Mouse (Mus musculus): ENCODE results near the gene Zfp113. TPM values are rescaled to one million over a fixed set of nuclear protein-coding genes. Genes with fewer than 3 reads are reported as not detected.
A peak's percentile ranks its signal among the peaks of the same experiment; 100 is the strongest.

Zfp113 gene
- polyA plus RNA-seq, 1 experiment, result 13.2 TPM

DNA sequence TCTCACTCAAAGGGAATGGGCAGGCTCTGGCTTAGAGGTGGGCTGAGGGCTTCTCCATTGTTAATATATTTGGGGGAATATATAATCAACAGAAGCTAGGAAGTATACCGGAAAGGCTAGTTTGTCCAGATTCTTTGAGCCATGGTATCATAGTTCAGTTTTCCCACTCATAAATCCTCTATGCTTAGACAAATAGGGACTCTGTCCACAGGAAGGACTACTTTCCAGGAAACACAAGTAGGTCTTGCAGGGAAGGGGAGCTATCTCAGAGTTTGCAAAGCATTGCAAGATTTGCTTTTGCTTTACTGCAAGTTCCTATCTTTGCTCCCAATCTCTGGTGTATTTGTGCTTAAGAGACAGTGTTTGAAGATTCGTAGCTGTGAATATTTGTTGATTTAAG is 50.6 kb downstream of the Zfp113 start:
- H3K27ac ChIP-seq (ENCODE audit: insufficient read depth, low read length), result no peak overlapping the region
- TF ChIP-seq CTCF (IDR thresholded peaks at IDR 0.05; ENCODE audit: borderline replicate concordance, insufficient read depth, low read length) (no peak), POLR2A (IDR thresholded peaks at IDR 0.05; ENCODE audit: low read depth, low read length) (no peak)
- H3K4me3 ChIP-seq (ENCODE audit: insufficient read depth, low read length), result no peak overlapping the region
- H3K4me1 ChIP-seq (ENCODE audit: control insufficient read depth, insufficient read depth, low read length), result no peaks in the 10 kb centered on the region

DNA sequence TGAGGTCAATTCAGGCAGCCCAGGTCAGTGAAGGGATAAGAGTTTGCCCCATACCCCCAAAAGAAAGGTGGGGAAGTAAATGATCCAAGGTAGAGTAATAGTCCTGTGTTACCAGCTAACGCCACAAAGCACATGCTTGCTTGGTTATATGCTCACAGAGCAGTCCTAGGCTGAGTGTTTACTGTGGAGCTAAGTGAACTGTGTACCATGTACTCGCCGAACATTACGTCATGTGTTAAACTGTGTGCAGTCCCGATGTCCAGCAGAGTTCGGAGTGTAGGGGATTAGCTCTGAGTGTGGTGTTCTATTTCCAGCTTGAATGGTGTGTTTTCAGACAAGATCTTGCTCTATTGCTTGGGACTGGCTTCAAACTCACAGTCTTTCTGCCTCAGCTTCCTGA is 61.1 kb downstream of the Zfp113 start:
- no peak overlapping the region for H3K27ac ChIP-seq (ENCODE audit: insufficient read depth, low read length)
- TF ChIP-seq POLR2A (IDR thresholded peaks at IDR 0.05; ENCODE audit: low read depth, low read length) (no peak), CTCF (IDR thresholded peaks at IDR 0.05; ENCODE audit: borderline replicate concordance, insufficient read depth, low read length) (no peak)

DNA sequence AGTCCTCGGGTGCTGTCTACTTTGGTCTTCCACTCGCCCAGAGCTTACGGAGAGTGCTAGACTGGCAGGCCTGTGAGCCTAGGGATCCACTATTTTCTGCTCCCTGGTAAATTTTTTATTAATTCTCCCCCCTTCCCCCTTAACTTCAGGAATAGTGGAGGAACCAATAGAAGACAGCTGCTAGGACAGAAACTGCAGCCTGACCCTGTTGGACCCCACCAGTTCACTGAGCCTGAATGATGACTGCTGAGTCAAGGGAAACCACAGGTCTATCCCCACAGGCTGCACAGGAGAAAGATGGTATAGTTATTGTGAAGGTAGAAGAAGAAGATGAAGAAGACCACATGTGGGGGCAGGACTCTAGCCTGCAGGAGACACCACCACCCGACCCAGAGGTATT is 62.8 kb downstream of the Zfp113 start:
- no peak overlapping the region for H3K4me3 ChIP-seq (ENCODE audit: insufficient read depth, low read length)
- no peaks in the 10 kb centered on the region for H3K4me1 ChIP-seq (ENCODE audit: control insufficient read depth, insufficient read depth, low read length)
- H3K27ac ChIP-seq (ENCODE audit: insufficient read depth, low read length), result no peak overlapping the region
- TF ChIP-seq POLR2A (IDR thresholded peaks at IDR 0.05; ENCODE audit: low read depth, low read length), result no peak
- TF ChIP-seq CTCF (IDR thresholded peaks at IDR 0.05; ENCODE audit: borderline replicate concordance, insufficient read depth, low read length), result no peak

More for the DNA sequence above, 61.1 kb downstream of the Zfp113 start:
- Histone ChIP-seq H3K4me3 (ENCODE audit: insufficient read depth, low read length) (no peak overlapping the region), H3K4me1 (ENCODE audit: control insufficient read depth, insufficient read depth, low read length) (no peaks in the 10 kb centered on the region)

DNA sequence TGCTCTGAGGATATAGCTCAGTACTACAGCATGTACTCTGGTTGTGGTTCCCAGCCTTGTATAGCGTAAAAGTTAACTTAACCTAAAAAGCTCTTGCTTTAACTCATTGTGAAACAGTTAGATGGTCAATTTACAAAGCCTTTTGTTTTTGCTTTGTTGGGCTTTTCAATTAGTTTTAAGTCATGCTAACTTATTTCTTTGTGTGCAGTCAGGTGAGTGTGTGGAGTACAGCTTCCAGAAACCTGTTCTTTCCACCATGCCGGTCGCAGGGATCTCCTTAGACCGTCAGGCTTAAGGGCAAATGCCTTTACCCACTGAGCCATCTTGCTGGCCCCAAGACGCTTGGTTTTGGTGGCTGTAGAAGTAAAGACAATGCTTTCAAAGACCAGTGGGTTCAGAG is 64.8 kb downstream of the Zfp113 start:
- Histone ChIP-seq H3K4me1 (ENCODE audit: control insufficient read depth, insufficient read depth, low read length) (no peaks in the 10 kb centered on the region; the same call in 1 of the 2 replicates), H3K4me3 (ENCODE audit: insufficient read depth, low read length) (no peak overlapping the region), H3K27ac (ENCODE audit: insufficient read depth, low read length) (no peak overlapping the region)
- TF ChIP-seq CTCF (IDR thresholded peaks at IDR 0.05; ENCODE audit: borderline replicate concordance, insufficient read depth, low read length), result no peak
- no peak for TF ChIP-seq POLR2A (IDR thresholded peaks at IDR 0.05; ENCODE audit: low read depth, low read length)

DNA sequence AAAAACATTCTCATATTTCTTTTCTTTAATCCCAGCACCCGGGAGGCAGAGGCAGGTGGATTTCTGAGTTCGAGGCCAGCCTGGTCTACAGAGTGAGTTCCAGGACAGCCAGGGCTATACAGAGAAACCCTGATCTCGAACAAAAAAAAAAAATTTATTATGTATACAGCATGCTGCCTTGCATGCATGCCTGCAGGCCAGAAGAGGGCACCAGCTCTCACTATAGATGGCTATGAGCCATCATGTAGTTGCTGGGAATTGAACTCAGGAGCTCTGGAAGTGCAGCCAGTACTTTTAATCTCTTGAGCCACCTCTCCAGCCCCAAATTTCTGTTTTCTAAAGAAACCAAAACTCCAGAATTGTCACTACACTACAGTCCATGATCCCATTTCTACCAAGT is 65.3 kb downstream of the Zfp113 start:
- TF ChIP-seq CTCF (IDR thresholded peaks at IDR 0.05; ENCODE audit: borderline replicate concordance, insufficient read depth, low read length) (peak; percentile 58; the same call in 1 of the 2 replicates), POLR2A (IDR thresholded peaks at IDR 0.05; ENCODE audit: low read depth, low read length) (no peak)
- Histone ChIP-seq H3K4me1 (ENCODE audit: control insufficient read depth, insufficient read depth, low read length) (no peaks in the 10 kb centered on the region; the same call in 1 of the 2 replicates), H3K27ac (ENCODE audit: insufficient read depth, low read length) (no peak overlapping the region), H3K4me3 (ENCODE audit: insufficient read depth, low read length) (no peak overlapping the region)

Other genes with a start within 250 kb of the Zfp113 start
- gene Cyp3a13, start 234.1 kb downstream of the Zfp113 start, polyA plus RNA-seq (2011; ENCODE audit: insufficient read length, low read depth, missing spikeins), result not detected in 2 replicates
- 0.18 TPM in 1 of 2 replicates, not detected in the other for gene Gjc3, start 192.6 kb downstream of the Zfp113 start, polyA plus RNA-seq (2011; ENCODE audit: insufficient read length, low read depth, missing spikeins)
- not detected in 2 replicates for gene Azgp1, start 174.2 kb downstream of the Zfp113 start, polyA plus RNA-seq (2011; ENCODE audit: insufficient read length, low read depth, missing spikeins)
- gene Smok3a, start 134.5 kb downstream of the Zfp113 start, polyA plus RNA-seq (2011; ENCODE audit: insufficient read length, low read depth, missing spikeins), result not detected in 2 replicates
- not detected in 2 replicates for gene Smok3b, start 134.3 kb downstream of the Zfp113 start, polyA plus RNA-seq (2011; ENCODE audit: insufficient read length, low read depth, missing spikeins)
- gene Smok3c, start 102.5 kb downstream of the Zfp113 start, polyA plus RNA-seq (2011; ENCODE audit: insufficient read length, low read depth, missing spikeins), result not detected in 2 replicates
- gene Zkscan1, start 70.7 kb downstream of the Zfp113 start, polyA plus RNA-seq (2011; ENCODE audit: insufficient read length, low read depth, missing spikeins), result 24.1 and 25.2 TPM in 2 replicates
- gene Zscan21, start 38.8 kb downstream of the Zfp113 start, polyA plus RNA-seq (2011; ENCODE audit: insufficient read length, low read depth, missing spikeins), result 15.0 and 22.2 TPM in 2 replicates
- 162 and 184 TPM in 2 replicates for gene Cops6, start 5.3 kb upstream of the Zfp113 start, polyA plus RNA-seq (2011; ENCODE audit: insufficient read length, low read depth, missing spikeins)
- gene Ap4m1, start 16.3 kb upstream of the Zfp113 start, polyA plus RNA-seq (2011; ENCODE audit: insufficient read length, low read depth, missing spikeins), result 22.2 and 26.5 TPM in 2 replicates
- gene Mcm7, start 16.7 kb upstream of the Zfp113 start, polyA plus RNA-seq (2011; ENCODE audit: insufficient read length, low read depth, missing spikeins), result 79.1 and 85.3 TPM in 2 replicates
- 27.9 and 29.8 TPM in 2 replicates for gene Taf6, start 31.7 kb upstream of the Zfp113 start, polyA plus RNA-seq (2011; ENCODE audit: insufficient read length, low read depth, missing spikeins)
- gene Cnpy4, start 31.7 kb upstream of the Zfp113 start, polyA plus RNA-seq (2011; ENCODE audit: insufficient read length, low read depth, missing spikeins), result 63.1 and 63.3 TPM in 2 replicates
- 2.1 and 3.5 TPM in 2 replicates for gene Mblac1, start 38.6 kb upstream of the Zfp113 start, polyA plus RNA-seq (2011; ENCODE audit: insufficient read length, low read depth, missing spikeins)
- 0.32 TPM in 1 of 2 replicates, not detected in the other for gene Nxpe5, start 70.2 kb upstream of the Zfp113 start, polyA plus RNA-seq (2011; ENCODE audit: insufficient read length, low read depth, missing spikeins)
- gene Lamtor4, start 99.7 kb upstream of the Zfp113 start, polyA plus RNA-seq (2011; ENCODE audit: insufficient read length, low read depth, missing spikeins), result 36.9 and 40.7 TPM in 2 replicates
- 18.0 and 18.2 TPM in 2 replicates for gene BC037034, start 108.3 kb upstream of the Zfp113 start, polyA plus RNA-seq (2011; ENCODE audit: insufficient read length, low read depth, missing spikeins)
- gene Gal3st4, start 117.1 kb upstream of the Zfp113 start, polyA plus RNA-seq (2011; ENCODE audit: insufficient read length, low read depth, missing spikeins), result 5.7 and 6.4 TPM in 2 replicates
- gene Gm43720, start 124.2 kb upstream of the Zfp113 start, polyA plus RNA-seq (2011; ENCODE audit: insufficient read length, low read depth, missing spikeins), result not detected in 2 replicates
- 13.2 and 20.1 TPM in 2 replicates for gene Gpc2, start 124.3 kb upstream of the Zfp113 start, polyA plus RNA-seq (2011; ENCODE audit: insufficient read length, low read depth, missing spikeins)
- 3.0 and 6.0 TPM in 2 replicates for gene Stag3, start 124.5 kb upstream of the Zfp113 start, polyA plus RNA-seq (2011; ENCODE audit: insufficient read length, low read depth, missing spikeins)
- gene Pvrig, start 186.2 kb upstream of the Zfp113 start, polyA plus RNA-seq (2011; ENCODE audit: insufficient read length, low read depth, missing spikeins), result not detected in 2 replicates